Mouse (Mus musculus) forebrain, embryonic 16.5 days (tissue): Measurements from ENCODE around the gene Snph. TPM values are rescaled to one million over a fixed set of nuclear protein-coding genes. Genes with fewer than 3 reads are reported as not detected.

Experiments
- ATAC-seq: fragments of 200-750 bp; cut with Nextera tagmentation; 2 replicates; pipeline ENCODE4 v1.8.0; 2017; ENCODE audit warnings: mild to moderate bottlenecking, moderate library complexity
- H3K27ac ChIP-seq: fragments of 300-500 bp; sonication (generic); 2 replicates; pipeline ENCODE4 v1.5.1; 2014; ENCODE audit warnings: low read length, control low read depth
- H3K27me3 ChIP-seq: fragments of 300-500 bp; sonication (generic); replicated peaks from 2 replicates; pipeline ENCODE4 v1.6.1; 2014; ENCODE audit warnings: low read length; ENCODE audit not compliant: control insufficient read depth, insufficient read depth
- H3K36me3 ChIP-seq: fragments of 300-500 bp; sonication (generic); 2 replicates; pipeline ENCODE4 v1.6.1; 2014; ENCODE audit not compliant: control insufficient read depth, insufficient read depth
- H3K4me1 ChIP-seq: fragments of 300-500 bp; sonication (generic); replicated peaks from 2 replicates; pipeline ENCODE4 v1.6.1; 2014; ENCODE audit warnings: low read length; ENCODE audit not compliant: control insufficient read depth, insufficient read depth
- H3K4me2 ChIP-seq: fragments of 300-500 bp; sonication (generic); 2 replicates; pipeline ENCODE4 v1.6.1; 2014; ENCODE audit warnings: mild to moderate bottlenecking, low read length, control low read depth
- H3K4me3 ChIP-seq: fragments of 300-500 bp; sonication (generic); replicated peaks from 2 replicates; pipeline ENCODE4 v1.5.1; 2014; ENCODE audit warnings: mild to moderate bottlenecking, low read length, control low read depth
- H3K9ac ChIP-seq: fragments of 300-500 bp; sonication (generic); replicated peaks from 2 replicates; pipeline ENCODE4 v1.6.1; 2014; ENCODE audit warnings: low read depth, low read length, control low read depth
- H3K9me3 ChIP-seq: fragments of 300-500 bp; sonication (generic); 2 replicates; pipeline ENCODE4 v1.6.1; 2016; ENCODE audit warnings: low read length; ENCODE audit not compliant: control insufficient read depth
- WGBS: fragments of 180-500 bp; shearing (Covaris S2); extraction: QIAGEN DNeasy Blood & Tissue Kit; methylation state at CpG from one replicate; pipeline ENCODE4 v1.1.7; 2014; 5-methylcytosine and 5-hydroxymethylcytosine counted together
- polyA plus RNA-seq: library from polyadenylated mRNA; unstranded; fragments of >200 nt; fragmentation: Nextera tagmentation; extraction: Ambion mirVana; gene quantifications from 2 replicates; pipeline ENCODE4 v1.2.1, GENCODE M21; 2015

Snph gene
- polyA plus RNA-seq, 1 experiment from 2014 or later, result 14.8 TPM

DNA sequence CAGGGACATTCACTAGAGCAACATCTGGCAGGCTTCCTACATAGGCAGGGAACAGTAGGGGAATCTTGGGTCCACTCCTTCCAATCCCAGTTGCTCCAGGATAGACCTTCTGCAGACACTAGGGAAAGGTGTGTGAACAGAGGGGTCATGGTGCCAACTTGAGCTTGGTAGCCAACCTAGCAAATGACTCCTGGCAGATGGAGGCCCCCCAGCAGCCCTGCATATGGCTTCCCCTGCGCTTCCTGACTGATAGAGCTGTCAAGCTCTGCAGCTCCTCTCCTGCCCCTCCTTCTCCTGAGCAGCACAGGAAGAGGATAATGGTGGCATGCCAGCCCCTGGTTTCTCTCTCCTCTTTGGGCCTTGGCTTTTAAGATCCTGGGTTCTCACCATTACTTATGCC, 24.0 kb downstream of the Snph start:
- H3K36me3 ChIP-seq, result no peaks in the 10 kb centered on the region
- H3K9me3 ChIP-seq, result no peaks in the 10 kb centered on the region
- H3K4me2 ChIP-seq, result no peak overlapping the region
- peaks cover 20% of the 10 kb centered on the region for H3K4me1 ChIP-seq
- no peak for ATAC-seq
- WGBS, result 82% methylated on average over 1 of the region's 1 CpGs
- no peak overlapping the region for H3K4me3 ChIP-seq
- H3K9ac ChIP-seq, result no peak overlapping the region
- no peak overlapping the region for H3K27ac ChIP-seq
- no peaks in the 10 kb centered on the region for H3K27me3 ChIP-seq

- Histone ChIP-seq H3K4me3 (no peak overlapping the region), H3K4me2 (0 out of 2 replicates have a peak overlapping the region, but pooled peaks have one; percentile 1), H3K4me1 (peaks cover 23% of the 10 kb centered on the region), H3K27ac (no peak overlapping the region; the same call in 1 of the 2 replicates), H3K27me3 (no peaks in the 10 kb centered on the region), H3K36me3 (no peaks in the 10 kb centered on the region), H3K9ac (no peak overlapping the region), H3K9me3 (no peaks in the 10 kb centered on the region)
- 32% methylated on average over 11 of the region's 11 CpGs for WGBS
- peak; percentile 76 for ATAC-seq
Measured at GRCm38 (mm10) chr2:151605437-151605987, 26.9 kb downstream of the Snph start.

- no peak overlapping the region for H3K4me3 ChIP-seq
- H3K36me3 ChIP-seq, result no peaks in the 10 kb centered on the region
- H3K4me1 ChIP-seq, result peaks cover 23% of the 10 kb centered on the region
- H3K27me3 ChIP-seq, result no peaks in the 10 kb centered on the region
- H3K27ac ChIP-seq, result no peak overlapping the region
- H3K9me3 ChIP-seq, result no peaks in the 10 kb centered on the region
- 3% methylated on average over 4 of the region's 4 CpGs for WGBS
- H3K9ac ChIP-seq, result no peak overlapping the region
- ATAC-seq, result peak; percentile 65
- no peak overlapping the region for H3K4me2 ChIP-seq
Measured at GRCm38 (mm10) chr2:151603630-151604029, 28.8 kb downstream of the Snph start.

DNA sequence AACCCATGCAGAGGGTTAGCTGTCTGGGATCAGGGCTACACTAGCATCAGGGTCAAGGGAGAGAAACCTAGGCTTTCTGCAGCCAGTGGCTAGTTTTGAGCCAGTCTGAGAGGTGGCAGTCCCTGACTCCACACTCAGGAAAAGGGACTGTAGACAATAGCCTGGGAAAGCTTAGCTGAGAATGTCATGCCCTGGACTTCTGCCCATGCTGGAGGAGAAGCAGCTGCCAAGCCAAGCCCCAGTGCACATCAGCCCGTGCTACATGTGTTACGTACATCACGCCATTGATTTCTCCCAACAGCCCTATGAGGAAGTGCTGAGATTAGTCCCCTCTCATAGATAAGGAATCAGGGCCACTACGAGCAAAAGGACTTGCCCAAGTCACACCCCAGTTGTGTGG, 30.3 kb downstream of the Snph start:
- Histone ChIP-seq H3K4me1 (peaks cover 23% of the 10 kb centered on the region), H3K27me3 (no peaks in the 10 kb centered on the region), H3K4me2 (no peak overlapping the region), H3K4me3 (no peak overlapping the region), H3K9me3 (no peaks in the 10 kb centered on the region), H3K9ac (no peak overlapping the region), H3K27ac (no peak overlapping the region), H3K36me3 (no peaks in the 10 kb centered on the region)
- ATAC-seq, result no peak
- WGBS, result 84% methylated on average over 4 of the region's 4 CpGs

GRCm38 (mm10) chr2:151598068-151598467, 34.3 kb downstream of the Snph start:
- H3K4me1 ChIP-seq, result peaks cover under 1% of the 10 kb centered on the region; the same call in 1 of the 2 replicates
- no peak overlapping the region for H3K9ac ChIP-seq
- H3K27me3 ChIP-seq, result no peaks in the 10 kb centered on the region
- no peak overlapping the region for H3K4me3 ChIP-seq
- H3K9me3 ChIP-seq, result no peaks in the 10 kb centered on the region
- no peak overlapping the region for H3K27ac ChIP-seq
- no peaks in the 10 kb centered on the region for H3K36me3 ChIP-seq
- WGBS, result 78% methylated on average over 2 of the region's 2 CpGs
- ATAC-seq, result no peak
- no peak overlapping the region for H3K4me2 ChIP-seq

DNA sequence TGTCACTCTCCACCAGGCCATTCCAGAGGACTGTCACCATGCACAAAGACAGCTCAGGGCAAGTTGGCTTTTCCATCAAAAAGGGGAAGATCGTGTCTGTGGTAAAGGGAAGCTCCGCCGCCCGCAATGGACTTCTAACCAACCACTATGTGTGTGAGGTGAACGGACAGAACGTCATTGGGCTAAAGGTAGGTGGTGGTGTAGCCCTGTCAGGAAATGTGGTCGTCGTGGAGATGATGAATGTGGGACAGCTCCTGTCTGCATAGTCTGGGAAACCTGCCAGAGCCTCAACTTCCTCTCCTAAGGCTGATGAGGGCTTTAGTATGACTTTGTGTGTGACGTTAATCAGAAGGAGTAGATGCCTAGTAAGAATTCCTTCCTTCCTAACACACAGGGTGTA, 45.1 kb downstream of the Snph start:
- Histone ChIP-seq H3K9me3 (no peaks in the 10 kb centered on the region), H3K27ac (no peak overlapping the region), H3K9ac (no peak overlapping the region), H3K4me2 (no peak overlapping the region), H3K4me3 (no peak overlapping the region), H3K4me1 (no peaks in the 10 kb centered on the region), H3K36me3 (no peaks in the 10 kb centered on the region), H3K27me3 (no peaks in the 10 kb centered on the region)
- WGBS, result 83% methylated on average over 9 of the region's 9 CpGs
- no peak for ATAC-seq

DNA sequence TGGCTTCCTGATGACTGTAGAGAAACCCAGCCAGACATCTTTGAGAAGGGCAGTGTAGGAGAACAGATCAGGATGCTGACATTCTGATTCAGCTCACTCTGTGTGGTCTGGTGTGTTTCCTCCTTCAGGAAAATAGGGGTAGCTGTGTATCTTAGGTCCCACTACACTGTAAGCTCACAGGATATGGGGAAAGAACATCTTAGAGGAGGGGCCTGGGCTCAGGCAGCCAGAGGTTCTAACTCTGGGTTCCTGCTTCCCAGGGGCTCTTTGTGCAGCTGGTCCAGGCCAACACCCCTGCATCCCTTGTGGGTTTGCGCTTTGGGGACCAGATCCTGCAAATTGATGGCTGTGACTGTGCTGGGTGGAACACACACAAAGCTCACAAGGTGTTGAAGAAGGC, 45.6 kb downstream of the Snph start:
- 100% methylated on average over 1 of the region's 1 CpGs for WGBS
- H3K9ac ChIP-seq, result no peak overlapping the region
- H3K4me2 ChIP-seq, result no peak overlapping the region
- no peaks in the 10 kb centered on the region for H3K27me3 ChIP-seq
- no peaks in the 10 kb centered on the region for H3K9me3 ChIP-seq
- H3K36me3 ChIP-seq, result no peaks in the 10 kb centered on the region
- H3K27ac ChIP-seq, result no peak overlapping the region
- H3K4me1 ChIP-seq, result no peaks in the 10 kb centered on the region
- no peak for ATAC-seq
- no peak overlapping the region for H3K4me3 ChIP-seq

DNA sequence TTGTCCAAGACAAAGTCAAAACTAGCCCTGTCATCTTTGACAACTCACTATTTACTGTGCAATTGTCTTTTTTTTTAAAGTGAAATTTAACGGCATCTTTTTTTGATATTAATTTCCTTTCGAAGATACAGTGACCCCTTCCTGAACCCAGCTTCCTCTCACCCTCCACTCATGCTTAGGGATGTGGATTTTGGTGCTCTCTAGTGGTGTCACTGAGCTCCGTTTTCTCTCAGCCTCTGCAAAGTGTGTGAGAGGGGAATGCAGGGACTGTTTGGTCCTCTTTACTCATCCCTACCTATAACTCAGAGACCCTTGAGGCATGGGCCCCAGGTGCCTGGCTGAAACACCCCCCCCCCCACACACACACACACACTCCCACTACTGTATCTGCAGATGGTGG, 46.5 kb downstream of the Snph start:
- H3K4me3 ChIP-seq, result no peak overlapping the region
- no peaks in the 10 kb centered on the region for H3K4me1 ChIP-seq
- no peaks in the 10 kb centered on the region for H3K9me3 ChIP-seq
- H3K27ac ChIP-seq, result no peak overlapping the region
- no peak overlapping the region for H3K9ac ChIP-seq
- 0 out of 2 replicates have a peak, but pooled peaks have one; percentile 29 for ATAC-seq
- H3K4me2 ChIP-seq, result no peak overlapping the region
- no peaks in the 10 kb centered on the region for H3K36me3 ChIP-seq
- 65% methylated on average over 3 of the region's 3 CpGs for WGBS
- no peaks in the 10 kb centered on the region for H3K27me3 ChIP-seq

- no peak for ATAC-seq
- H3K9me3 ChIP-seq, result no peaks in the 10 kb centered on the region
- H3K4me2 ChIP-seq, result no peak overlapping the region
- H3K9ac ChIP-seq, result no peak overlapping the region
- H3K4me3 ChIP-seq, result no peak overlapping the region
- peaks cover 5% of the 10 kb centered on the region for H3K4me1 ChIP-seq
- H3K36me3 ChIP-seq, result no peaks in the 10 kb centered on the region
- 0 out of 2 replicates have a peak, but pooled peaks cover 2% of the 10 kb centered on the region for H3K27me3 ChIP-seq
- 30% methylated on average over 1 of the region's 1 CpGs for WGBS
- H3K27ac ChIP-seq, result no peak overlapping the region
Measured at GRCm38 (mm10) chr2:151580945-151581344, 51.4 kb downstream of the Snph start.

DNA sequence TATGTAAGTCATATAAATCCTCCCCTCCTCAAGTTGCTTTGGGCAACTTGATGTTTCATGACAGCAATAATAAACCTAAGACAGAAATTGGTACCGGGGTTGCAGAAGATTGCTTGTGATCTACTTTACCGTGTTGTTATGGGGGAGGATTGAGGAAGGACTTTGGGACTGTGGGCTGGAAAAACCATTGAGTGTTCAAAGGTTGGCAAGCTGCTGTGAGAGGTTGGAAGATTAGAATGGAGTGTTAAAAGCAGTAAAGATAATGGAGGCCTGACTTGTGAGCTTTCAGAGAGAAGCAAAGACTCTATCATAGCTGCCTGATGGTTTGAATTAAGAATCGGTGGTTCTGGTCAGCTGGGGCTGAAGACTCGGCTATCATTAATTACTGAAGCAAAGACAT, 53.2 kb downstream of the Snph start:
- Histone ChIP-seq H3K4me1 (peaks cover 14% of the 10 kb centered on the region), H3K9me3 (no peaks in the 10 kb centered on the region), H3K27ac (no peak overlapping the region), H3K27me3 (peaks cover 2% of the 10 kb centered on the region; the same call in 1 of the 2 replicates), H3K4me2 (no peak overlapping the region), H3K4me3 (no peak overlapping the region), H3K36me3 (no peaks in the 10 kb centered on the region), H3K9ac (no peak overlapping the region)
- WGBS, result 88% methylated on average over 4 of the region's 4 CpGs
- no peak for ATAC-seq
